Mouse (Mus musculus): ENCODE data around the gene Klk7. TPM values are rescaled to one million over a fixed set of nuclear protein-coding genes. Genes with fewer than 3 reads are reported as not detected.

The Klk7 gene
- polyA plus RNA-seq, 1 experiment from 2014 or later = not detected

DNA sequence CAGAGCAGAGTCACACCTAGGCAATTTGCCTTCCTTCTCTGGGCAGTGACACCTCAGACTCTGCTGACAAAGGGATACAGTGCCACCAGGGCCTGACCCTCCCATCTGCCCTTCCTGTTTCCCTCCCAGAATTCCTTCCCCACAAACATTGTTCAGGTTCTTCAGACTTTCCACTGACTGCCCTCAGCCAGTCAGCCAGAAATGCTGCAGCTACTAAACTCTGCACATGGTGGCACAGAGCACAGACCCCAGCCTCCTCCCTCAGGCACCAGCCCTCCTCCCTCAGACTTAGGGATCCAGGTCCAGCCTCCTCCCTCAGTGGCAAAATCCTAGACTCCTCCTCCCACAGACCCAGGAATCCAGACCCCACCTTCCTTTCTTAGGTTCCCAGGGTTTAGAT, 5.7 kb downstream of the Klk7 start:
- no peaks in the 10 kb centered on the region for H3K36me3 ChIP-seq (ENCODE audit: control insufficient read depth, insufficient read depth, low read length)
- H3K27me3 ChIP-seq (replicated peaks; ENCODE audit: control insufficient read depth, insufficient read depth, low read length) = no peaks in the 10 kb centered on the region
- H3K9ac ChIP-seq (ENCODE audit: low read depth, low read length) = no peak overlapping the region
- ATAC-seq = no peak
- H3K4me2 ChIP-seq (ENCODE audit: low read length) = no peak overlapping the region
- no peak overlapping the region for H3K27ac ChIP-seq (ENCODE audit: low read depth, low read length)
- H3K9me3 ChIP-seq (ENCODE audit: control insufficient read depth, low read length) = no peaks in the 10 kb centered on the region
- H3K4me3 ChIP-seq (ENCODE audit: low read length) = no peak overlapping the region
- H3K4me1 ChIP-seq (ENCODE audit: control insufficient read depth, insufficient read depth, low read depth, low read length) = no peaks in the 10 kb centered on the region

DNA sequence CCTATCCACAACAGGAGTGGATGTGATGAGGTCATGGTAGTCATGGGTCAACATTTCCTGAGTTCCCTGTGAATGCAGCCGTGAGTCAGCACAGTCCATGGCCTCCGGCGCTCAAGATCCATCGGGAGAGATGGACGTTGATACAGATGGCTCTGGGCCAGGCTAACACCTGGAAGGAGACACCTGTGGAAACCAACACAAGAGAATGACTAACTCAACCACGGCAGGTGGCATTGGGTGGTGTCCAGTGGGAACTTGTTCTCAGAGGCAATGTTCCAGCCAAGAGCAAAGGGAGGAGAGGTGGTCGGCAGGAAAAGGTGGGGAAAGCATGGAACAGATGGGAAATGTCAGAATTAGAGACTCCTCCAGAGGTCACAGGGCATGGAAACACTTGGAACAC, 10.5 kb downstream of the Klk7 start:
- 93% methylated on average over 7 of the region's 7 CpGs for WGBS
- no peak overlapping the region for H3K27ac ChIP-seq (ENCODE audit: low read depth, low read length)
- H3K9ac ChIP-seq (ENCODE audit: low read depth, low read length) = no peak overlapping the region
- no peak for ATAC-seq
- H3K27me3 ChIP-seq (replicated peaks; ENCODE audit: control insufficient read depth, insufficient read depth, low read length) = no peaks in the 10 kb centered on the region
- H3K4me3 ChIP-seq (ENCODE audit: low read length) = no peak overlapping the region
- H3K9me3 ChIP-seq (ENCODE audit: control insufficient read depth, low read length) = no peaks in the 10 kb centered on the region
- H3K4me2 ChIP-seq (ENCODE audit: low read length) = no peak overlapping the region
- H3K4me1 ChIP-seq (ENCODE audit: control insufficient read depth, insufficient read depth, low read depth, low read length) = no peaks in the 10 kb centered on the region
- H3K36me3 ChIP-seq (ENCODE audit: control insufficient read depth, insufficient read depth, low read length) = no peaks in the 10 kb centered on the region

DNA sequence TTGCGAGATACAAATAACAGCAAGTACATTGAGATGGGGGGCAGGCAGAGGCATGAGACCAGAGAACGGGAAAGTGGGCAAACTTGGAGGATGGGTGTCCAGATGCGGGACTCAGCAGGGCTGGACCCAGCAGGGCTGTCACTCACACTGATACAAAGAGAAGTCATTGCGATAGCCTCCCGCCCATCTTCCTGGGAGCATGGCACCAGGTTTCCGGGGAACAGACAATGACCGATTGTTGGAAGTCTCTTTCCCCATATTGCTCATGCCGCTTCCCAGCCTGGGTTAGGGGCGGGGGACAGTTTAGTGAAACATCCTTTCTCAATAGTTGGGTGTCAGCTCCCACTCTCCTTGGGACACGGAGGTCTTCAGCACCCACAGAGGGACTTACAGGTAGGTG, 13.1 kb downstream of the Klk7 start, which contains the start of gene Klk6:
Gene Klk6, plus strand, starts transcription at position 301 of the 400 bp plus-strand sequence.
- WGBS = 71% methylated on average over 10 of the region's 10 CpGs
- no peaks in the 10 kb centered on the region for H3K4me1 ChIP-seq (ENCODE audit: control insufficient read depth, insufficient read depth, low read depth, low read length)
- H3K4me3 ChIP-seq (ENCODE audit: low read length) = no peak within 1 kb of the TSS
- no peak for ATAC-seq
- no peaks in the 10 kb centered on the region for H3K9me3 ChIP-seq (ENCODE audit: control insufficient read depth, low read length)
- no peak within 1 kb of the TSS for H3K4me2 ChIP-seq (ENCODE audit: low read length)
- H3K27ac ChIP-seq (ENCODE audit: low read depth, low read length) = no peak within 1 kb of the TSS
- no peaks in the 10 kb centered on the region for H3K27me3 ChIP-seq (replicated peaks; ENCODE audit: control insufficient read depth, insufficient read depth, low read length)
- H3K36me3 ChIP-seq (ENCODE audit: control insufficient read depth, insufficient read depth, low read length) = no peaks in the 10 kb centered on the region
- H3K9ac ChIP-seq (ENCODE audit: low read depth, low read length) = no peak within 1 kb of the TSS

DNA sequence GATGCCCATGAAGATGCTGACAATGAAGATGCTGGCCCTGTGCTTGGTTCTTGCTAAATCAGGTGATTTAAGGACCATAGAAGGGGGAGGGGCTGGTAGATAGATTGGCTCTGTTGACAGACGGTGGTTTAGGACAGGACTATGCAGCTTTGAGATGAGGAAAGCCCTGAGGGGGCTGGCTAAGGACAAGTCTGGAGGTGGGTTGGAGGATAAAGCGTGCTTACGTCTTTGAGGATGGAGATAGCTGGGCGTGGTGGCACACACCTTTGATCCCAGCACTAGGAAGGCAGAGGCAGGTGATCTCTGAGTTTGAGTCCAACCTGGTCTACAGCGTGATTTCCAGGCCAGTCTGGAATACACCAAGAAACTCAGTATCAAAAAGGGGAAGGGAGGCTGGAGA, 15.0 kb downstream of the Klk7 start:
- H3K9me3 ChIP-seq (ENCODE audit: control insufficient read depth, low read length) = no peaks in the 10 kb centered on the region
- no peaks in the 10 kb centered on the region for H3K27me3 ChIP-seq (replicated peaks; ENCODE audit: control insufficient read depth, insufficient read depth, low read length)
- no peaks in the 10 kb centered on the region for H3K36me3 ChIP-seq (ENCODE audit: control insufficient read depth, insufficient read depth, low read length)
- H3K9ac ChIP-seq (ENCODE audit: low read depth, low read length) = no peak overlapping the region
- ATAC-seq = no peak
- H3K4me2 ChIP-seq (ENCODE audit: low read length) = no peak overlapping the region
- no peak overlapping the region for H3K4me3 ChIP-seq (ENCODE audit: low read length)
- H3K27ac ChIP-seq (ENCODE audit: low read depth, low read length) = no peak overlapping the region
- H3K4me1 ChIP-seq (ENCODE audit: control insufficient read depth, insufficient read depth, low read depth, low read length) = no peaks in the 10 kb centered on the region
- 83% methylated on average over 5 of the region's 5 CpGs for WGBS

DNA sequence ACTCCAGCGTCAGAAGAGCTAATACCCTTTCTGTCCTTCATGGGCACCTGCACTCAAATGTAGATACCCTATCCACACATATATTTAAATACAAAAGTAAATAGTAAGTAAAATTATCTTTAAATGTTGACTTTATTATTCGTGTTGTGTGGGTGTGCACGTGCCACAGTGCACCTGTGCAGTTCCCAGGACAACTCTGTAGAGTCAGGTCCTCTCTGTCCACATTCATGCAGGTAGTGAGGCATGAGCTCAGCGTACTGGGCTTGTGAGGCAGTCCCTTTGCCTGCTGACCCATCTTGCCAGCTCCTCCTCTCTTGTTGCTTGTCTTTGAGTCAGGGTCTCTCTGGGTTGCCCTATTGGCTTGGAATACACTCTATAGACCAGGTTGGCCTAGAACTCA, 16.6 kb downstream of the Klk7 start:
- Histone ChIP-seq H3K27ac (ENCODE audit: low read depth, low read length) (no peak overlapping the region), H3K9ac (ENCODE audit: low read depth, low read length) (no peak overlapping the region), H3K4me3 (ENCODE audit: low read length) (no peak overlapping the region), H3K9me3 (ENCODE audit: control insufficient read depth, low read length) (no peaks in the 10 kb centered on the region), H3K27me3 (replicated peaks; ENCODE audit: control insufficient read depth, insufficient read depth, low read length) (no peaks in the 10 kb centered on the region), H3K36me3 (ENCODE audit: control insufficient read depth, insufficient read depth, low read length) (no peaks in the 10 kb centered on the region), H3K4me1 (ENCODE audit: control insufficient read depth, insufficient read depth, low read depth, low read length) (no peaks in the 10 kb centered on the region), H3K4me2 (ENCODE audit: low read length) (no peak overlapping the region)
- 83% methylated on average over 4 of the region's 4 CpGs for WGBS
- no peak for ATAC-seq

DNA sequence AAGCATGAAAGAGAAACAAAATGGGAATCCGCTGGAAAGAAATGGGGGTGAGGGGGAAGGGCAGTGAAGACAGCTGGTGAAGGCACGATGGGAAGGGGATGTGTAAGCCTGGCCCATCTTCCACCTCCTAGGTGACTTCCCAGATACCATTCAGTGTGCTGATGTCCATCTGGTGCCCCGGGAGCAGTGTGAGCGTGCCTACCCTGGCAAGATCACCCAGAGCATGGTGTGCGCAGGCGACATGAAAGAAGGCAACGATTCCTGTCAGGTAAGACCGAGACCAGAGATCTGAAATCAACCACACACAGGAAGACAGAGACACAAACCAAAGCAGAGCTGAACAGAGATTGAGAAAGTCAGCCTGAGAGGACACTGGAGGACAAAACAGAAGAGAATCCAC, 17.9 kb downstream of the Klk7 start:
- Histone ChIP-seq H3K4me3 (ENCODE audit: low read length) (no peak overlapping the region), H3K9ac (ENCODE audit: low read depth, low read length) (no peak overlapping the region), H3K27me3 (replicated peaks; ENCODE audit: control insufficient read depth, insufficient read depth, low read length) (no peaks in the 10 kb centered on the region), H3K36me3 (ENCODE audit: control insufficient read depth, insufficient read depth, low read length) (no peaks in the 10 kb centered on the region), H3K27ac (ENCODE audit: low read depth, low read length) (no peak overlapping the region), H3K4me1 (ENCODE audit: control insufficient read depth, insufficient read depth, low read depth, low read length) (no peaks in the 10 kb centered on the region), H3K9me3 (ENCODE audit: control insufficient read depth, low read length) (no peaks in the 10 kb centered on the region), H3K4me2 (ENCODE audit: low read length) (no peak overlapping the region)
- WGBS = 93% methylated on average over 8 of the region's 8 CpGs
- ATAC-seq = no peak

DNA sequence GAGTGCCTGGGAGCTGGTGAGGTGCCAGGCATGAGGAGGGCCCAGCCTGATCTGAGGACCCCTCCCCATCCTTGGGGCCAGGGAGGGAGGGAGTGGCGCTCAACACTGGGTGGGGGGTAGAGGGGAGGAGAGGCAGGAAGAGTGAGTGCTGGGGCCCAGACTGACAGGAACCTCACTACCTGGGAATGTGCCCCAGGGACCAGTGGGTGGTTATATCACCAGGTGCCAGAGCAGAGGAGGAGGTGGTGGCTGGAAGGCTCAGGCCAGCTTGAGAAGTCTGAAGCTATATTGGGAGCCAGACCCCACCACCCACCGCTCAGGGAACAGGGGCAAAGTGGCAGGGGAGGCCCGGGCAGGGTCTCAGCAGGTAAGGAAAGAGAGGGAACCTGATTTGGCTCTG, 30.6 kb downstream of the Klk7 start, which contains the start of gene Klk5:
Gene Klk5, plus strand, starts transcription at position 271 of the 400 bp plus-strand sequence.
- no peak within 1 kb of the TSS for H3K4me2 ChIP-seq (ENCODE audit: low read length)
- H3K27ac ChIP-seq (ENCODE audit: low read depth, low read length) = no peak within 1 kb of the TSS
- no peak for ATAC-seq
- no peaks in the 10 kb centered on the region for H3K36me3 ChIP-seq (ENCODE audit: control insufficient read depth, insufficient read depth, low read length)
- 52% methylated on average over 3 of the region's 3 CpGs for WGBS
- no peak within 1 kb of the TSS for H3K9ac ChIP-seq (ENCODE audit: low read depth, low read length)
- no peaks in the 10 kb centered on the region for H3K4me1 ChIP-seq (ENCODE audit: control insufficient read depth, insufficient read depth, low read depth, low read length)
- H3K27me3 ChIP-seq (replicated peaks; ENCODE audit: control insufficient read depth, insufficient read depth, low read length) = no peaks in the 10 kb centered on the region
- no peak within 1 kb of the TSS for H3K4me3 ChIP-seq (ENCODE audit: low read length)
- H3K9me3 ChIP-seq (ENCODE audit: control insufficient read depth, low read length) = no peaks in the 10 kb centered on the region

DNA sequence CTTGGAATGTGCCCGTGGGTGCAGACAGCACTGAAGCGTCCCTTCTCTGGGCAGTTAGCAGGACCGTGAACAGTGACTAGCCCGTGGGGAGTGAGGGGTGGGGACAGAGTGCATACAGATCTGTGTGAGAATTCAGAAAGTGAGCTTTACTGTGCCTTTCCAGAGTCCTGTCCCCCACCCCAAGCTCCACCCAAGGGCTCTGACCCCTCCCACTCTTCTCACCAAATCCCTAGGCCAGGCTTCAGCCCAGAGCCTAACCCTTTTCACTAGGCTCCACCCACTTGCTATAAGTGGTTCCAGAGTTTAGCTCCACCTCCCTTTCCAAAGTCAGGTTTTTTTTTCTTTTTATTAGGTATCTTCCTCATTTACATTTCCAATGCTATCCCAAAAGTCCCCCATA, 32.7 kb downstream of the Klk7 start:
- Histone ChIP-seq H3K27me3 (replicated peaks; ENCODE audit: control insufficient read depth, insufficient read depth, low read length) (no peaks in the 10 kb centered on the region), H3K4me2 (ENCODE audit: low read length) (no peak overlapping the region), H3K4me1 (ENCODE audit: control insufficient read depth, insufficient read depth, low read depth, low read length) (no peaks in the 10 kb centered on the region), H3K36me3 (ENCODE audit: control insufficient read depth, insufficient read depth, low read length) (no peaks in the 10 kb centered on the region), H3K9me3 (ENCODE audit: control insufficient read depth, low read length) (no peaks in the 10 kb centered on the region), H3K9ac (ENCODE audit: low read depth, low read length) (no peak overlapping the region), H3K27ac (ENCODE audit: low read depth, low read length) (no peak overlapping the region), H3K4me3 (ENCODE audit: low read length) (no peak overlapping the region)
- ATAC-seq = no peak
- WGBS = 85% methylated on average over 4 of the region's 4 CpGs

DNA sequence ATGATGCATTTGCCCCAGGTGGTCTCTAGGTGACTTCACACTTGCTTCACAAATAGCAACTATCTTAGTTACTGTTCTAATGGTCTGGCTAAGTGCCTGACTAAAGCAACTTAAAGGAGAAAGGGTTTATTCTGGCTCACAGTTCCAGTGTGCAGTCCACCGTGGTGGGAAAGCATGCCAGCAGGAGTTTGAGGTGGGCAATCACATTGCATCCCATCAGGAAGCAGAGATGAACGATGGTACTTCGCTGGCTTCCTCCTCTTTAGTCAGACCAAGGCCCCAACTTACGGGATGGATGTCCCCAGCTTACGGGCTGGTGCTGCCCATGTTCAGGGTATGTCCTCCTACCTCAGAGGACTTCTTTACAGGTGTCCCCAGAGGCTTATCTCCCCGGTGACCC, 40.5 kb downstream of the Klk7 start:
- H3K4me3 ChIP-seq (ENCODE audit: low read length) = no peak overlapping the region
- no peaks in the 10 kb centered on the region for H3K27me3 ChIP-seq (replicated peaks; ENCODE audit: control insufficient read depth, insufficient read depth, low read length)
- H3K9ac ChIP-seq (ENCODE audit: low read depth, low read length) = no peak overlapping the region
- 88% methylated on average over 6 of the region's 6 CpGs for WGBS
- no peak overlapping the region for H3K27ac ChIP-seq (ENCODE audit: low read depth, low read length)
- no peaks in the 10 kb centered on the region; the same call in 1 of the 2 replicates for H3K9me3 ChIP-seq (ENCODE audit: control insufficient read depth, low read length)
- no peak for ATAC-seq
- H3K4me2 ChIP-seq (ENCODE audit: low read length) = no peak overlapping the region
- H3K36me3 ChIP-seq (ENCODE audit: control insufficient read depth, insufficient read depth, low read length) = no peaks in the 10 kb centered on the region
- no peaks in the 10 kb centered on the region for H3K4me1 ChIP-seq (ENCODE audit: control insufficient read depth, insufficient read depth, low read depth, low read length)
